ENCODE assay signal across 9 mouse cellular contexts in genomic region chr8:84986379-84986945, GRCm38 (mm10). TPM values are rescaled to one million over a fixed set of nuclear protein-coding genes. Genes with fewer than 3 reads are reported as not detected.
DNase-seq lines count a peak whose midpoint lies in the region; ATAC-seq and TF ChIP-seq lines count a peak whose summit lies in the region.
"Had no signal": no experiment of that assay in that cellular context is flagged by ENCODE, and none has a peak within 500 bp of the region (broad histone marks: within the 10 kb centered on the region; RNA-seq: fewer than 3 reads in every experiment).

No protein-coding gene starts in this region.

- peak; percentile 53 for TF ChIP-seq EP300 in liver, embryonic 14.5 days (IDR thresholded peaks at IDR 0.05; ENCODE audit: low read depth)

- peaks cover 7% of the 10 kb centered on the region; the same call in 1 of the 2 replicates for H3K27me3 ChIP-seq in forebrain, embryonic 11.5 days (ENCODE audit: control insufficient read depth, insufficient read depth, low read length)
- no peaks in the 10 kb centered on the region for H3K27me3 ChIP-seq in liver, embryonic 14.5 days (ENCODE audit: control insufficient read depth, insufficient read depth, low read length)

- no peaks in the 10 kb centered on the region for H3K9me3 ChIP-seq in forebrain, embryonic 11.5 days (ENCODE audit: control insufficient read depth, low read length)
- no peaks in the 10 kb centered on the region for H3K9me3 ChIP-seq in liver, embryonic 14.5 days (ENCODE audit: control insufficient read depth, low read length)

- no peaks in the 10 kb centered on the region for H3K36me3 ChIP-seq in forebrain, embryonic 11.5 days (ENCODE audit: control insufficient read depth, insufficient read depth, low read length)
- H3K36me3 ChIP-seq in liver, embryonic 14.5 days (replicated peaks; ENCODE audit: control insufficient read depth, insufficient read depth, low read depth) = no peaks in the 10 kb centered on the region

- WGBS in forebrain, embryonic 11.5 days = 41% methylated on average over 8 of the region's 8 CpGs
- WGBS in liver, embryonic 14.5 days (ENCODE audit: insufficient replicate concordance) = 22% methylated on average over 8 of the region's 8 CpGs

- H3K4me3 ChIP-seq in gastrocnemius, adult 2 months = peak overlapping the region; percentile 86
- H3K4me3 ChIP-seq in forebrain, embryonic 11.5 days (ENCODE audit: low read depth, low read length) = peak overlapping the region; percentile 44
- H3K4me3 ChIP-seq in liver, embryonic 14.5 days (ENCODE audit: insufficient read depth in 1 of 2, low read depth in 2 of 2, low read length in 2 of 2) = peak overlapping the region; percentile 41 to 55

- H3K27ac ChIP-seq in gastrocnemius, adult 2 months = peak overlapping the region; percentile 87
- H3K27ac ChIP-seq in forebrain, embryonic 11.5 days (ENCODE audit: low read depth, low read length) = no peak overlapping the region
- peak overlapping the region; percentile 60 for H3K27ac ChIP-seq in liver, embryonic 14.5 days

- no peak for ATAC-seq in forebrain, embryonic 11.5 days (replicated peaks; ENCODE audit: low FRiP score)
- no peak for ATAC-seq in liver, embryonic 14.5 days (ENCODE audit: insufficient read depth)
- no peak for ATAC-seq in inflammation-experienced regulatory T-cells, adult 6 months

- peak overlapping the region; percentile 99; the same call in 1 of the 2 replicates for H3K4me2 ChIP-seq in forebrain, embryonic 11.5 days (ENCODE audit: low read depth, low read length, severe bottlenecking)
- H3K4me2 ChIP-seq in liver, embryonic 14.5 days (ENCODE audit: low read depth) = peak overlapping the region; percentile 99

- peaks cover 22% of the 10 kb centered on the region for H3K4me1 ChIP-seq in forebrain, embryonic 11.5 days (replicated peaks; ENCODE audit: control insufficient read depth, insufficient read depth, low read length)
- H3K4me1 ChIP-seq in liver, embryonic 14.5 days (replicated peaks; ENCODE audit: control insufficient read depth in 2 of 2, insufficient read depth in 2 of 2, low read length in 1 of 2) = peaks cover 43 to 46% of the 10 kb centered on the region in 2 experiments

- H3K9ac ChIP-seq in forebrain, embryonic 11.5 days (ENCODE audit: low read length) = peak overlapping the region; percentile 57
- peak overlapping the region; percentile 64 for H3K9ac ChIP-seq in liver, embryonic 14.5 days (replicated peaks)

- TF ChIP-seq CTCF in gastrocnemius, adult 2 months (IDR thresholded peaks at IDR 0.05) = no peak
- TF ChIP-seq CTCF in liver, embryonic 14.5 days (IDR thresholded peaks at IDR 0.05; ENCODE audit: low read depth) = no peak

- no peak for DNase-seq in gastrocnemius, adult 2 months
- DNase-seq in gastrocnemius, adult 8-10 months (ENCODE audit: low spot score in 2 of 2) = no peak
- DNase-seq in 3T3-L1 (ENCODE audit: low read depth, low spot score) (peak; percentile 35), adipocyte (ENCODE audit: low spot score) (no peak)
- no peak for DNase-seq in forebrain, embryonic 11.5 days (ENCODE audit: low spot score)
- DNase-seq in liver, embryonic 14.5 days (ENCODE audit: low read depth in 3 of 3, low spot score in 3 of 3) = no peak
- no peak for DNase-seq in adrenal gland, postnatal 14 days

- intact Hi-C loops in gastrocnemius, adult 2 months (cut with DNase I) = no loop called here

RNA-seq across cellular contexts. Expression of gene Hook2, which starts 3.9 kb away (rescaled TPM):
- total RNA-seq in gastrocnemius, adult 2 months (2021) = 1 to 10 TPM; 1.4 to 2.0 TPM
- 1 to 10 TPM; 2.0 to 3.1 (median 2.6) TPM for total RNA-seq in gastrocnemius, adult 8-10 months (2022)
- 14.8 and 15.5 TPM in 2 replicates for polyA plus RNA-seq in forebrain, embryonic 11.5 days (2014; fragmentation: Nextera tagmentation; extraction: Ambion mirVana)
- polyA plus RNA-seq in liver, embryonic 14.5 days (2012; rRNA removed) = 2.3 and 4.3 TPM in 2 replicates
- polyA plus RNA-seq in liver, embryonic 14.5 days (2014; fragmentation: Nextera tagmentation; extraction: Ambion mirVana) = 3.2 and 4.3 TPM in 2 replicates
- polyA plus RNA-seq in inflammation-experienced regulatory T-cells, adult 6 months (2017; shearing (Covaris generic)) = 1 to 10 TPM; 2.2 to 4.9 (median 4.6) TPM
- 5.8 and 6.9 TPM in 2 replicates for total RNA-seq in adrenal gland, postnatal 14 days (2021)

RNA-seq across cellular contexts. Expression of gene Junb, which starts 7.9 kb away (rescaled TPM):
- total RNA-seq in gastrocnemius, adult 2 months (2021) = 10 to 100 TPM in 1 of 2 experiments, 1 to 10 TPM in 1; 5.7 to 10.1 TPM
- total RNA-seq in gastrocnemius, adult 8-10 months (2022) = 1 to 10 TPM; 5.9 to 9.6 (median 7.5) TPM
- 5.2 and 5.8 TPM in 2 replicates for polyA plus RNA-seq in forebrain, embryonic 11.5 days (2014; fragmentation: Nextera tagmentation; extraction: Ambion mirVana)
- 8.3 and 10.5 TPM in 2 replicates for polyA plus RNA-seq in liver, embryonic 14.5 days (2012; rRNA removed)
- polyA plus RNA-seq in liver, embryonic 14.5 days (2014; fragmentation: Nextera tagmentation; extraction: Ambion mirVana) = 10.5 and 11.2 TPM in 2 replicates
- polyA plus RNA-seq in inflammation-experienced regulatory T-cells, adult 6 months (2017; shearing (Covaris generic)) = 10 to 100 TPM; 28.1 to 33.6 (median 33.1) TPM
- 58.3 and 211 TPM in 2 replicates for total RNA-seq in adrenal gland, postnatal 14 days (2021)

RNA-seq across cellular contexts. Expression of gene Rnaseh2a, which starts 16.9 kb away (rescaled TPM):
- 10 to 100 TPM; 22.1 to 25.9 TPM for total RNA-seq in gastrocnemius, adult 2 months (2021)
- total RNA-seq in gastrocnemius, adult 8-10 months (2022) = 10 to 100 TPM; 20.4 to 26.5 (median 23.9) TPM
- 128 and 147 TPM in 2 replicates for polyA plus RNA-seq in forebrain, embryonic 11.5 days (2014; fragmentation: Nextera tagmentation; extraction: Ambion mirVana)
- polyA plus RNA-seq in liver, embryonic 14.5 days (2012; rRNA removed) = 49.3 and 56.2 TPM in 2 replicates
- 107 and 125 TPM in 2 replicates for polyA plus RNA-seq in liver, embryonic 14.5 days (2014; fragmentation: Nextera tagmentation; extraction: Ambion mirVana)
- 10 to 100 TPM; 57.0 to 88.9 (median 72.8) TPM for polyA plus RNA-seq in inflammation-experienced regulatory T-cells, adult 6 months (2017; shearing (Covaris generic))
- total RNA-seq in adrenal gland, postnatal 14 days (2021) = 88.3 and 96.4 TPM in 2 replicates

RNA-seq across cellular contexts. Expression of gene Prdx2, which starts 17.1 kb away (rescaled TPM):
- 100 to 1,000 TPM; 151 to 245 TPM for total RNA-seq in gastrocnemius, adult 2 months (2021)
- 100 to 1,000 TPM; 173 to 193 (median 187) TPM for total RNA-seq in gastrocnemius, adult 8-10 months (2022)
- 1,226 and 1,312 TPM in 2 replicates for polyA plus RNA-seq in forebrain, embryonic 11.5 days (2014; fragmentation: Nextera tagmentation; extraction: Ambion mirVana)
- 1,117 and 1,155 TPM in 2 replicates for polyA plus RNA-seq in liver, embryonic 14.5 days (2012; rRNA removed)
- polyA plus RNA-seq in liver, embryonic 14.5 days (2014; fragmentation: Nextera tagmentation; extraction: Ambion mirVana) = 2,207 and 2,282 TPM in 2 replicates
- 100 to 1,000 TPM; 232 to 340 (median 290) TPM for polyA plus RNA-seq in inflammation-experienced regulatory T-cells, adult 6 months (2017; shearing (Covaris generic))
- total RNA-seq in adrenal gland, postnatal 14 days (2021) = 532 and 572 TPM in 2 replicates

RNA-seq across cellular contexts. Expression of gene Gm49661, which starts 17.2 kb away (rescaled TPM):
- total RNA-seq in gastrocnemius, adult 2 months (2021) = not detected
- 1 to 10 TPM in 1 of 4 experiments, not detected in 3; 1.1 TPM for total RNA-seq in gastrocnemius, adult 8-10 months (2022)
- not detected in 2 replicates for polyA plus RNA-seq in forebrain, embryonic 11.5 days (2014; fragmentation: Nextera tagmentation; extraction: Ambion mirVana)
- not detected in 2 replicates for polyA plus RNA-seq in liver, embryonic 14.5 days (2012; rRNA removed)
- not detected in 2 replicates for polyA plus RNA-seq in liver, embryonic 14.5 days (2014; fragmentation: Nextera tagmentation; extraction: Ambion mirVana)
- not detected for polyA plus RNA-seq in inflammation-experienced regulatory T-cells, adult 6 months (2017; shearing (Covaris generic))
- total RNA-seq in adrenal gland, postnatal 14 days (2021) = 2.1 TPM in 1 of 2 replicates, not detected in the other
- polyA plus RNA-seq: CD4-positive, CD25-positive, alpha-beta regulatory T cell, adult 4 months had no signal
